Mouse (Mus musculus) bone marrow, adult 2 months (tissue): ENCODE results near the gene L3mbtl4.

Source experiments
- CTCF ChIP-seq: fragments of 200-500 bp; IDR thresholded peaks from 2 replicates; pipeline ENCODE4 v1.5.1; 2011; ENCODE audit warnings: low read length, control low read depth; ENCODE audit not compliant: control insufficient read depth, insufficient read depth
- POLR2A ChIP-seq: fragments of 200-500 bp; IDR thresholded peaks from 2 replicates; pipeline ENCODE4 v1.6.1; 2011; ENCODE audit warnings: low read depth, mild to moderate bottlenecking, control low read depth, low read length, borderline replicate concordance; ENCODE audit not compliant: control insufficient read depth

GRCm38 (mm10) chr17:68338917-68339553, 65.4 kb downstream of the L3mbtl4 start:
- TF ChIP-seq POLR2A (no peak), CTCF (no peak)
